Mouse (Mus musculus): ENCODE measurements around the gene Gm47985. TPM values are rescaled to one million over a fixed set of nuclear protein-coding genes. Genes with fewer than 3 reads are reported as not detected.

The Gm47985 gene
- total and polyA plus RNA-seq, 3 experiments = 0.19 to 0.25 TPM; not detected in 1

- Histone ChIP-seq H3K27ac (ENCODE audit: control insufficient read depth, low read depth, low read length) (no peak overlapping the region), H3K79me2 (ENCODE audit: control insufficient read depth, insufficient read depth, low read length, poor library complexity) (no peaks in the 10 kb centered on the region), H3K9me3 (replicated peaks; ENCODE audit: insufficient read depth, low read length) (no peaks in the 10 kb centered on the region), H3K9ac (ENCODE audit: control insufficient read depth, low read depth, low read length, poor library complexity, severe bottlenecking) (no peak overlapping the region), H3K36me3 (ENCODE audit: control insufficient read depth in 1 of 2, insufficient read depth in 2 of 2, low read length in 2 of 2) (no peaks in the 10 kb centered on the region), H3K4me1 (ENCODE audit: control insufficient read depth in 1 of 2, insufficient read depth in 2 of 2, low read length in 2 of 2) (peaks cover 0 to 3% of the 10 kb centered on the region in 2 experiments; a peak in 2 of 4 replicates), H3K27me3 (ENCODE audit: control insufficient read depth in 1 of 2, insufficient read depth in 2 of 2, low read length in 2 of 2) (no peaks in the 10 kb centered on the region), H3K4me3 (ENCODE audit: control insufficient read depth in 1 of 2, insufficient read depth in 1 of 2, low read depth in 2 of 2, low read length in 2 of 2) (no peak overlapping the region)
- TF ChIP-seq GABPA (IDR thresholded peaks at IDR 0.05; ENCODE audit: low read depth, low read length) (no peak), SMC3 (IDR thresholded peaks at IDR 0.05; ENCODE audit: low read depth, low read length) (no peak), USF2 (IDR thresholded peaks at IDR 0.05; ENCODE audit: borderline replicate concordance in 1 of 2, insufficient read depth in 1 of 2, low read depth in 1 of 2, low read length in 2 of 2) (no peak), MEF2A (IDR thresholded peaks at IDR 0.05; ENCODE audit: extremely low read depth, insufficient replicate concordance, low read depth, low read length, poor library complexity, severe bottlenecking) (no peak), POLR2A (IDR thresholded peaks at IDR 0.05; ENCODE audit: control insufficient read depth in 1 of 2, insufficient read depth in 1 of 2, low read depth in 1 of 2, low read length in 2 of 2, poor library complexity in 1 of 2) (no peak), NELFE (IDR thresholded peaks at IDR 0.05; ENCODE audit: low read depth, low read length) (no peak), TAL1 (IDR thresholded peaks at IDR 0.05; ENCODE audit: low read length) (no peak), USF1 (IDR thresholded peaks at IDR 0.05; ENCODE audit: low read depth, low read length) (no peak), CHD2 (IDR thresholded peaks at IDR 0.05; ENCODE audit: low read length) (no peak), CHD1 (IDR thresholded peaks at IDR 0.05; ENCODE audit: low read depth, low read length) (no peak), BHLHE40 (IDR thresholded peaks at IDR 0.05; ENCODE audit: borderline replicate concordance, low read depth, low read length) (no peak), SIN3A (IDR thresholded peaks at IDR 0.05; ENCODE audit: low read length) (no peak), ZMIZ1 (IDR thresholded peaks at IDR 0.05; ENCODE audit: low read depth, low read length) (no peak), NRF1 (IDR thresholded peaks at IDR 0.05; ENCODE audit: insufficient read depth, low read depth, low read length, poor library complexity, severe bottlenecking) (no peak), EP300 (IDR thresholded peaks at IDR 0.05; ENCODE audit: low read depth in 1 of 2, low read length in 2 of 2) (no peak), HCFC1 (IDR thresholded peaks at IDR 0.05; ENCODE audit: low read depth, low read length) (no peak), CTCF (IDR thresholded peaks at IDR 0.05 in 2 of 3, conservative IDR thresholded peaks at IDR 0.05 in 1 of 3; ENCODE audit: control insufficient read depth in 1 of 3, insufficient read depth in 1 of 3, low read depth in 2 of 3, low read length in 3 of 3, poor library complexity in 1 of 3, severe bottlenecking in 1 of 3) (no peak), ETS1 (IDR thresholded peaks at IDR 0.05; ENCODE audit: low read depth, low read length) (no peak), MAX (IDR thresholded peaks at IDR 0.05; ENCODE audit: low read length) (no peak), TBP (IDR thresholded peaks at IDR 0.05; ENCODE audit: low read depth, low read length) (no peak)
- DNase-seq (ENCODE audit: low read depth, low spot score) = no peak
Observed at GRCm38 (mm10) chr1:151147801-151148200, 34.5 kb upstream of the Gm47985 start.

GRCm38 (mm10) chr1:151150211-151150610 is 32.1 kb upstream of the Gm47985 start:
- Histone ChIP-seq H3K9ac (ENCODE audit: control insufficient read depth, low read depth, low read length, poor library complexity, severe bottlenecking) (no peak overlapping the region), H3K4me1 (ENCODE audit: control insufficient read depth in 1 of 2, insufficient read depth in 2 of 2, low read length in 2 of 2) (peaks cover 0 to 7% of the 10 kb centered on the region in 2 experiments; a peak in 3 of 4 replicates), H3K27ac (ENCODE audit: control insufficient read depth, low read depth, low read length) (no peak overlapping the region), H3K4me3 (ENCODE audit: control insufficient read depth in 1 of 2, insufficient read depth in 1 of 2, low read depth in 2 of 2, low read length in 2 of 2) (no peak overlapping the region), H3K27me3 (ENCODE audit: control insufficient read depth in 1 of 2, insufficient read depth in 2 of 2, low read length in 2 of 2) (no peaks in the 10 kb centered on the region), H3K9me3 (replicated peaks; ENCODE audit: insufficient read depth, low read length) (no peaks in the 10 kb centered on the region), H3K36me3 (ENCODE audit: control insufficient read depth in 1 of 2, insufficient read depth in 2 of 2, low read length in 2 of 2) (no peaks in the 10 kb centered on the region; a peak in 1 of 4 replicates), H3K79me2 (ENCODE audit: control insufficient read depth, insufficient read depth, low read length, poor library complexity) (no peaks in the 10 kb centered on the region)
- no peak for TF ChIP-seq MAX (IDR thresholded peaks at IDR 0.05; ENCODE audit: low read length)
- TF ChIP-seq JUND (IDR thresholded peaks at IDR 0.05; ENCODE audit: low read depth, low read length) = no peak
- TF ChIP-seq UBTF (IDR thresholded peaks at IDR 0.05; ENCODE audit: borderline replicate concordance, insufficient read depth, low read depth, low read length) = no peak
- DNase-seq (ENCODE audit: low read depth, low spot score) = no peak
